Mouse (Mus musculus): Measurements from ENCODE around the gene Hdac9. TPM values are rescaled to one million over a fixed set of nuclear protein-coding genes. Genes with fewer than 3 reads are reported as not detected.
A peak's percentile ranks its signal among the peaks of the same experiment; 100 is the strongest.

The Hdac9 gene
- total RNA-seq, 4 experiments from 2014 or later: 40.9 to 48.6 (median 44.8) TPM

DNA sequence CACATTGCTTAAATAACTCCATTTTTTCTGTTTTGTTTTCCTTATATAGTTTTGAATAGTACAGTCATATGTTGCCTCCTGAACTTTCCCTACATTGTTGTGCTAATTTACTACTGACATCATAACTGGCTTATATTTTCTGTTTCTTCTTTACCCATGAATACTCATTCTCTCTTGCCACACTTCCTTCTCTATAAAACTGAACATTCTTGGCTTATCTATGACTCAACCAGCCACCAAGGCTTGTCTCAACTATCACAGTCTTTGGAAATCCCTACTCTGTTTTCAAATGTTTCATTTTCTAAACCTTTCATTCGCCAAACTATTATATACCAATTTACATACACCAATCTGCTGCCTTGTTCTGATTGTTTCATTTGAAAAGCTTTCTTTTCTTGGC, 108.7 kb downstream of the Hdac9 start:
- DNase-seq (ENCODE audit: low spot score in 2 of 2): no peak

DNA sequence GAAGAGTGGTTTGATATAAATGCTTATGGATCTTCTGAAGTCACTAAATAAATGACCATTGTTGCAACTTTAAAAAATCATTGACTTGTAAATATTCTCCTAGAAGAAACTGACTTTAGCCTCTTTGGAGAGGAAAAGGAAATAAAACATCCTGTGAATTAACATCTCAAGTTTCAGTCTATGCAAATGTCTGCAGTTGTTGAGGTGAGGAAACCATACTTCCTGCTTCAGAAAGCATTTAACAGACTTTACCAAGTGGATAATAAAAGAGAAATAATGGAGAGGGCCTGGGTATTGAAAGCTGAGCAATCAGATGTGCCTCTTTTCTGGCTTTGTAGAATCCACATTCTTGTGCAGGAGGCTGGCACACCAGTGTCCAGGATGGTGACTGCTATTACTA, 110.4 kb downstream of the Hdac9 start:
- DNase-seq (ENCODE audit: low spot score in 2 of 2): no peak

- DNase-seq (ENCODE audit: low spot score in 2 of 2): no peak
Observed at GRCm38 (mm10) chr12:34803721-34804120, 113.2 kb downstream of the Hdac9 start.

DNA sequence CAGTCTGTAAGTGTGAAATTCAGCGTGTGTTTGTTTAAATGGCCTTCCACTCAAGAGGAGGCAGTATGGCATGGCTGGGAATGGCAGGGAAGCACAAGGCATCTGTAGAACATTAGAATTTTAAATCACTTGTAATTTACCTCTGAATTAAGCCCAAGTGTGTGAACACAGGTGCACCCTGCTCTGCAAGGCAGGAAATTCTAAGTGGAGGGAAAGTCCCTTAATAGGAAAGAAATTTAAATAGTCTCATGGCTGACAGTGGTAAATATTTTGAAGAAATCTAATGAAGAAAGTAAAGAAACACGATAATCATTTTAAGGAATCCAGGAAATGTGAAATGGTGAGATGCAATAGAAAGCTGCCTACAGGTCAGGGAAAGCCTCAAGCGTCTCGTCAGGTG, 114.6 kb downstream of the Hdac9 start:
- DNase-seq (ENCODE audit: low spot score in 2 of 2): no peak

- no peak for DNase-seq (ENCODE audit: low spot score in 2 of 2)
Observed at GRCm38 (mm10) chr12:34801752-34802151, 115.1 kb downstream of the Hdac9 start.

- DNase-seq (ENCODE audit: low spot score in 2 of 2): no peak
Observed at GRCm38 (mm10) chr12:34797389-34797788, 119.5 kb downstream of the Hdac9 start.

GRCm38 (mm10) chr12:34795487-34795886, 121.4 kb downstream of the Hdac9 start:
- DNase-seq (ENCODE audit: low spot score in 2 of 2): no peak

- DNase-seq (ENCODE audit: low spot score in 2 of 2): no peak
Observed at GRCm38 (mm10) chr12:34792113-34792452, 124.8 kb downstream of the Hdac9 start.

DNA sequence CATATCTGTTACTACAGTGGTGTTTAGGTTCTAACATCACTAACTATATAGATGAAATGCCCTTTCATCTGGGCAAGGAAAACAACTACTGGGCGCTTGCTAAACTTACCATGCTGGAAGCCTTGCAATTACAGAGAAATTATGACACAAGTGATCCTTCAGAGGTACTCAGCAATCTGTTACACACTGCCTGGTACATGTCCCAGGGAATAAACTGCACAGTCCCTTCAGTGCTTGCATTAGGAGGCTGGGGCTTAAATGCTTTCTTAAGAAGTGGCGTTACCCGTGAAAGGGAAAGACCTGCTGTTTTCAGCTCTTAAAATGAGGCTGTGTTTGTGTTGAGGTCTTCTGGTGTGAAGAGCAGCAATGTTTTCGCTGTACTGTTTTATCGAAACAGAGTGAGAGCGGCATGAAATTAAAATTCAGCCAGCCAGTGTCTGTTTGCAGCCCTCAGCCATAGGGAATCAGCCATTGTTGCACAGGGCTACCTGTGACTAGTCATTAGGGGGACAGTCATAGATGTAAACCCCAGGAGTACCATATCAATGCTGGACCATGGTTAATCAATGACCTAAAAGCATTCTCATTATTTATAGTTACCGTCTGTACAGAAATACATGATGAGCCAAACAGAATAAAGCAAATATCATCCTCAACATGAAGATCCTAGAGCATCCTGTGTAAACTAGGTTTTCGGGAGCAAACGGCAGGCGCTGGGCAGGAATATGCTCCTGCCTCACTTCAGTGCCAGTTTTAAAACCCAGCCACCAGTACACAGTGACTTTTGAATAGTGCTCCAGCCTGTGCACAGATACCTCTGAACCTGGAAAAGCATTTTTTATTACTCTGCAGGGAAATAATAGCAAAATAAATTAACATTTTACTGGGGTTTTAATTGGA, 125.4 kb downstream of the Hdac9 start:
- no peak for DNase-seq (ENCODE audit: low spot score in 2 of 2)

DNA sequence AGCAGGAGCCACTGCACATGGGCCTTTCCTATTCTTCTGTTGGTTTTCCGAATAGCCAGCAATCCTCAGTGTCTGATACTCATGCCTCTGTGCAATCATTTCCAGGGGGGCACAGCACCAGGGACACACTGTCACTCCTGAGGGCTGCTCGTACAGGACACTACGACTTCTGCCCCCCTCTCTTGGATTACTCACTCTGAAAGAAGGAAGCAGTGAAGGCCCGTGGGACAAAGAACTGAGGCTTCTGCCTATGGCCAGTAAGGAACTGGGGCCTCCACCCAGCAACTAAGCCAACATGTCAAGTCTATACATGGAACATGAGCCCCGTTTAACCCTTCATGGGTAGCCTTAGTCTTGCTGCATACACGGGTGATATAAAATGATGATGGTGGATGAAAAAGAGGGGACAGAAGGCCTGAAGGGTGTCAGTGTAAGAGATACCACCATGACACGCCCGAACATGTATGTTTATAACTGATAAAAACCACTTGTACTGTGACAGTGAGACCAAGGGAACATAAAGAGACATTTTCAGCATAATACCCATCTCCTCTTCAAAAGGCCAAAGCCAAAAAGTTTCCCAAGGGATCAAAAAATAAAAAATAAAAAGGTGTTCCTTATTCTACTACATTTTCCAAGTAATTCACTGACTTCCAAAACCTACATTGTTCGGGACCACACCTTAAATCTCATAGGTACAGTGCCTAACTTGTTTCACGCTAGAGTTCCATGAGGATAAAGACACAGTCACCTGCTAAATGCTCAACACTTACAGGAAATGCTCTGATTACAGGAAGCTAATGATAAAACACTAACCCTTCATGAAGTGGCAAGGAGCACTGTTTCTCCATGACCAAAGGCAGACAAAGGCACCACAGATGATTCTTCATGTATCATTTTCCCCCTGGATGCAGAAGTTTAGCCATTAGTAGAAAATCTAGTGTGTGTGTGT, 127.6 kb downstream of the Hdac9 start:
- DNase-seq (ENCODE audit: low spot score in 2 of 2): no peak

- no peak for DNase-seq (ENCODE audit: low spot score in 2 of 2)
Observed at GRCm38 (mm10) chr12:34787380-34787779, 129.5 kb downstream of the Hdac9 start.

- no peak for DNase-seq (ENCODE audit: low spot score in 2 of 2)
Observed at GRCm38 (mm10) chr12:34783574-34783973, 133.3 kb downstream of the Hdac9 start.

DNA sequence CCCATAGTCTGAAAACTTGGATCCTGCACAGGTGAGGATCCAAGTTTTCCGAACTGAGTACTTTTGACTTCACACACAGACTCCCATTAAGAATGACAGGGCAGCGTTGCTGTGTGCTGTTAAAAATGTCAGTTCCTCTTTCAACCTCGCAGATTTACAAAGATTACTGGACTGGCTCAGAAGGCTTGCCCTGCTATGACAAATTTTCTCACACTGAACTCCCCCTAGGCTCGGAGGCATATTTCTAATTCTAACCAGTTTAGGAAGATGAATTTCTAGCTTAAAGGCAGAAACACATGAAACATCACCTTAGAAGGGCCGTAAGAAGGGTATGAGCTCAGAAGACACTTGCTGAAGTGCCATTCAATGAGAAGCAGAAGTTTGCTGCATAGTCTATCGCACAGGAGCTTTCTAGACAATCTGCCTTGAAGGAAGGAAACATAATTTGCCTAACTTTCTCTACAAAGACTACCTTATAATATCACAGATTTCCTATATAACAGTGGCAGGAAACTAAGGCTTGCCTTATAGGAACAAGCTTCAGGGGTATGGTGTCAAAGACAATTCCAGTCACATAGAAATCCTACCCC, 137.4 kb downstream of the Hdac9 start:
- no peak for DNase-seq (ENCODE audit: low spot score in 2 of 2)

- no peak for DNase-seq (ENCODE audit: low spot score in 2 of 2)
Observed at GRCm38 (mm10) chr12:34776170-34776569, 140.7 kb downstream of the Hdac9 start.

- DNase-seq (ENCODE audit: low spot score in 2 of 2): no peak
Observed at GRCm38 (mm10) chr12:34774071-34774470, 142.8 kb downstream of the Hdac9 start.

GRCm38 (mm10) chr12:34767226-34767775, 149.6 kb downstream of the Hdac9 start:
- no peak for DNase-seq (ENCODE audit: low spot score in 2 of 2)

GRCm38 (mm10) chr12:34747266-34747665, 169.6 kb downstream of the Hdac9 start:
- peak; percentile 58 to 59 for DNase-seq (ENCODE audit: low spot score in 2 of 2)

DNA sequence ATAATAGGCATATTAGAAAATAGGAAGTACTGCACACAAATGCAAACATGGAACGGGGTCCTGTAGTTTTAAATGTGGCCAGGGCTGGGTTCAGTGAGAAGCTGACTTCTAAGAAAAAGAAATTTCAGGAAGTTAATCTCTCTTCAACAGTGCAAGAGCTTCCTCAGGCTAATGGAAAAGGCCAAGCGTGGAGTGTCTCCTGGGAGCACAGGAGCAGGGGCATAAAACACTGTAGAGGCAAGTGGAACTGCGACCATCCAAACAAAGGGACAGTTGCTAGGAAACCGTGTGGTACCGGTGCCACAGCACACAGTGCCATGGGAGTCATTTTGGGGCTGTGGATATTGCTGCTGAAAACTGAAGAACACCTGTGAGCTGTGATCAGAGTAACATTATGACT, 191.7 kb downstream of the Hdac9 start:
- DNase-seq (ENCODE audit: low spot score in 2 of 2): no peak

DNA sequence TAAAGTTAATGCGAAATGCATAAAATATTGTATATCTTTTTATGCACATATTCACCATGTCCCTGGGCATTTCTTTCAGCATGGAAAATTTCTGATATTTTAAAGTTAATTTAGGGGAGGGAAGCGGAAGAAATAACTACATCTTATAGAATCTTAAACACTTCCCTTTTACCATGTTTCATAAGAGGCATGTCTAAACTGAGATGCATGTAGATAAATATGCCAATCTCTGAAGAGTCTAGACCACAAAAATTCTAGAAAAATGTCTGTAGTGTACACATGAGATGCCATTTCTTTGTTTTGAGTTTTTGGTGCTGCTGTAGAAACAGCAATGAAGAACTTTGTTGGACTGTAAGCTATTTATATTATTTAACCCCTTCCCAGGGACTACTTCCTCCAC, 192.6 kb downstream of the Hdac9 start:
- DNase-seq (ENCODE audit: low spot score in 2 of 2): no peak

GRCm38 (mm10) chr12:34722831-34723490, 193.9 kb downstream of the Hdac9 start:
- no peak for DNase-seq (ENCODE audit: low spot score in 2 of 2)

GRCm38 (mm10) chr12:34720906-34721305, 196.0 kb downstream of the Hdac9 start:
- no peak for DNase-seq (ENCODE audit: low spot score in 2 of 2)
